Mouse (Mus musculus) lung, postnatal 0 days (tissue): ENCODE data around the gene Ppp1r35. TPM values are rescaled to one million over a fixed set of nuclear protein-coding genes. Genes with fewer than 3 reads are reported as not detected.

Experiments used
- ATAC-seq: fragments of 200-750 bp; cut with Nextera tagmentation; 2 replicates; pipeline ENCODE4 v1.8.0; 2017; ENCODE audit warnings: moderate library complexity
- DNase-seq: peaks from one replicate; pipeline ENCODE4 v3.0.0-alpha.2; 2016; ENCODE audit warnings: low spot score
- H3K27ac ChIP-seq: fragments of 300-500 bp; sonication (generic); 2 replicates; pipeline ENCODE4 v1.5.1; 2014; ENCODE audit warnings: antibody characterized with exemption, mild to moderate bottlenecking, low read length, mixed read lengths
- H3K27me3 ChIP-seq: fragments of 300-500 bp; sonication (generic); replicated peaks from 2 replicates; pipeline ENCODE4 v1.6.1; 2014; ENCODE audit warnings: low read length, mixed read lengths; ENCODE audit not compliant: insufficient read depth
- H3K36me3 ChIP-seq: fragments of 300-500 bp; sonication (generic); 2 replicates; pipeline ENCODE4 v1.6.1; 2014; ENCODE audit warnings: low read length, mixed read lengths; ENCODE audit not compliant: insufficient read depth
- H3K4me1 ChIP-seq: fragments of 300-500 bp; sonication (generic); 2 replicates; pipeline ENCODE4 v1.6.1; 2014; ENCODE audit warnings: antibody characterized with exemption, low read depth, low read length, mixed read lengths; ENCODE audit not compliant: insufficient read depth
- H3K4me2 ChIP-seq: fragments of 300-500 bp; sonication (generic); replicated peaks from 2 replicates; pipeline ENCODE4 v1.6.1; 2014; ENCODE audit warnings: low read depth, mild to moderate bottlenecking, low read length, moderate library complexity, mixed read lengths
- H3K4me3 ChIP-seq: fragments of 300-500 bp; sonication (generic); 2 replicates; pipeline ENCODE4 v1.5.1; 2014; ENCODE audit warnings: low read depth, low read length
- H3K9ac ChIP-seq: fragments of 300-500 bp; sonication (generic); replicated peaks from 2 replicates; pipeline ENCODE4 v1.6.1; 2014; ENCODE audit warnings: low read depth, mild to moderate bottlenecking
- H3K9me3 ChIP-seq: fragments of 300-500 bp; sonication (generic); 2 replicates; pipeline ENCODE4 v1.6.1; 2016; ENCODE audit warnings: low read length, mixed read lengths
- CTCF ChIP-seq: IDR thresholded peaks from 2 replicates; pipeline ENCODE4 v1.5.1; 2016; ENCODE audit warnings: antibody characterized with exemption, mild to moderate bottlenecking
- EP300 ChIP-seq: IDR thresholded peaks from 2 replicates; pipeline ENCODE4 v1.6.1; 2016; ENCODE audit warnings: antibody characterized with exemption, mild to moderate bottlenecking, control low read depth
- WGBS: fragments of 180-500 bp; shearing (Covaris S2); extraction: QIAGEN DNeasy Blood & Tissue Kit; methylation state at CpG from one replicate; pipeline ENCODE4 v1.1.7; 2014; 5-methylcytosine and 5-hydroxymethylcytosine counted together
- polyA plus RNA-seq: library from polyadenylated mRNA; unstranded; fragments of >200 nt; fragmentation: Nextera tagmentation; extraction: Ambion mirVana; gene quantifications from 2 replicates; pipeline ENCODE4 v1.2.1, GENCODE M21; 2015

The Ppp1r35 gene
- polyA plus RNA-seq, 1 experiment from 2014 or later = 29.8 TPM

DNA sequence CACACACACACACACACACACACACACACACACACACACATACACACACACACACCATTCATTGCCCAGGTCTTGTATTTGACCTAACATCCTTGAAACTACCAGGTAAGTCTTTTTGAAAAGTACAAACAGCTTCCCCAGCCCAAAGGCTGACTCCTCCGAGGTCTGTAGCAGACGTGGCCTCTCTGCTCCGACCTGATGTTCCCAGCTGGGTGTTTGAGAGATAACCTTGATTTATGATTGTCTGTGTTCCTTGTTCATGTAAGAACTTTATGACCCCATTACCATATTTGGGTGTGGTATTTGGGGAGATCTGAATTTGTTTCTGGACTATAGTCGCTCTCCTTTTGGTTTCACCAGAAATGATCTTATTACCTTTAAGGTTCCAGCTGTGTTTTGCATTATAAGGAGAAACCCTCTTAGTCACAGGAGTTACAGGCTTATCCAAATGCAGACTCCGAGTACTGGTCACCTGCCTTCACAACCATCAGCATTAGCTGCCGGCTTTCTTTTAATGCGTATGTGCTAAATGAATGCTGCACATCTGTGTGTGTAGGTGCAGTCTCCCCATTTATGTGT lies 1.3 kb upstream of the Ppp1r35 start:
- Histone ChIP-seq H3K9me3 (no peaks in the 10 kb centered on the region), H3K4me3 (no peak overlapping the region), H3K9ac (no peak overlapping the region), H3K27ac (no peak overlapping the region), H3K4me1 (peaks cover 8% of the 10 kb centered on the region; the same call in 1 of the 2 replicates), H3K36me3 (peaks cover 17% of the 10 kb centered on the region; the same call in 1 of the 2 replicates), H3K4me2 (no peak overlapping the region), H3K27me3 (no peaks in the 10 kb centered on the region)
- ATAC-seq (no peak), DNase-seq (no peak)
- WGBS = 70% methylated on average over 7 of the region's 7 CpGs
- TF ChIP-seq CTCF (no peak), EP300 (no peak)

GRCm38 (mm10) chr5:137779053-137779933 lies 644 bp downstream of the Ppp1r35 start:
- Histone ChIP-seq H3K27ac (peak overlapping the region; percentile 90), H3K4me2 (peak overlapping the region; percentile 97), H3K4me1 (peaks cover 20% of the 10 kb centered on the region; the same call in 1 of the 2 replicates), H3K27me3 (no peaks in the 10 kb centered on the region), H3K4me3 (peak overlapping the region; percentile 99), H3K9me3 (no peaks in the 10 kb centered on the region), H3K9ac (peak overlapping the region; percentile 81), H3K36me3 (peaks cover 17% of the 10 kb centered on the region)
- DNase-seq (peak; percentile 28), ATAC-seq (peak; percentile 37)
- TF ChIP-seq CTCF (0 out of 2 replicates have a peak, but pooled peaks have one; percentile 12), EP300 (no peak)
- 1% methylated on average over 74 of the region's 83 CpGs for WGBS

- 81% methylated on average over 7 of the region's 7 CpGs for WGBS
- DNase-seq (no peak), ATAC-seq (no peak)
- Histone ChIP-seq H3K9me3 (no peaks in the 10 kb centered on the region), H3K4me1 (peaks cover 29% of the 10 kb centered on the region), H3K36me3 (peaks cover 17% of the 10 kb centered on the region), H3K9ac (no peak overlapping the region), H3K27me3 (no peaks in the 10 kb centered on the region), H3K27ac (no peak overlapping the region), H3K4me2 (no peak overlapping the region), H3K4me3 (no peak overlapping the region)
- TF ChIP-seq EP300 (no peak), CTCF (no peak)
These were observed 3.0 kb downstream of the Ppp1r35 start for GRCm38 (mm10) chr5:137781661-137782060.

DNA sequence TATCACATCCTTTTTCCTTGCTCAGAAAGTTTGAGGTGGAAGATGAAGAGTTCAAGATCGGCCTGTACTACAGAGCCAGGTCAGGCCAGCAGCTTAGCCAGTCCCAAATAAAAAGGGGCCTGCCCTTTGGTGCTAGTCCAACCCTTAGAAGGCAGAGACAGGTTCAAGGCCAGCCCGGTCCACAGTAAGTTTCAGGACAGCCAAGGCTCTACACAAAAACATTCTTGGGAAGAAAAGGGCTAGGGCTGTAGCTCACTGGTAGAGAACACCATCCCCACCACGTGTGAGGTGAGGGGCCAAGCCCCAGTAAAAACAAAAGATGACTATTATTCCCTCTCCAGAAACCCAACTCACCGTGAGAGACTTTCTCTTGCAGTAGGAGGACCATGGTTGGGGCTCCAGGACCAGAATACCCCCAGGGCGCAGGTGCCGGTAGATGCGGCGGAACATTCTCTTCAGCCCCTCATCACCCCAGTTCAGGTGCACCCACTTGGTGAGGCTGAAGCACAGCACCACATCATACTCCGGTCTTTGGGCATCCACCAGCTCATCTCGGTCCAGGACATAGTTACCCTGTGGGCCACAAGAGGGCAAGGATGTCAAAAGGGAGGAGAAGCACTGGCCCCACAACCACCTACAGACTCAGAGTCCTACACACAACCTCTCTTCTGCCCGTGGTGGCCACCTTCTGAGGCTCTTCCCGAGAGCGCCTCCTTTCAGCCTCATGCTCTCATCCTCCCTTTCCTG lies 4.3 kb downstream of the Ppp1r35 start:
- Histone ChIP-seq H3K36me3 (peaks cover 17% of the 10 kb centered on the region), H3K9me3 (no peaks in the 10 kb centered on the region), H3K27ac (no peak overlapping the region), H3K4me3 (no peak overlapping the region), H3K4me1 (peaks cover 32% of the 10 kb centered on the region), H3K27me3 (no peaks in the 10 kb centered on the region), H3K4me2 (no peak overlapping the region; the same call in 1 of the 2 replicates), H3K9ac (0 out of 2 replicates have a peak overlapping the region, but pooled peaks have one; percentile 27)
- DNase-seq = no peak
- 72% methylated on average over 13 of the region's 13 CpGs for WGBS
- TF ChIP-seq EP300 (no peak), CTCF (no peak)
- no peak for ATAC-seq

GRCm38 (mm10) chr5:137783901-137784540 lies 5.4 kb downstream of the Ppp1r35 start:
- no peak for TF ChIP-seq CTCF
- no peak for TF ChIP-seq EP300
- Histone ChIP-seq H3K4me2 (peak overlapping the region; percentile 85), H3K27me3 (no peaks in the 10 kb centered on the region), H3K9ac (peak overlapping the region; percentile 27; the same call in 1 of the 2 replicates), H3K9me3 (no peaks in the 10 kb centered on the region), H3K27ac (no peak overlapping the region), H3K4me3 (no peak overlapping the region; the same call in 1 of the 2 replicates), H3K36me3 (peaks cover 17% of the 10 kb centered on the region), H3K4me1 (peaks cover 33% of the 10 kb centered on the region)
- WGBS = 45% methylated on average over 9 of the region's 9 CpGs
- ATAC-seq (no peak), DNase-seq (no peak)
